ENCODE assay signal across 16 mouse cellular contexts in genomic region chr10:94558826-94559225, GRCm38 (mm10).
"Had no signal": no experiment of that assay in that cellular context is flagged by ENCODE, and none has a peak within 500 bp of the region (broad histone marks: within the 10 kb centered on the region; RNA-seq: fewer than 3 reads in every experiment).

No protein-coding gene starts in this region.

- H3K4me2 ChIP-seq: lung, embryonic 15.5 days; midbrain, embryonic 11.5 days; midbrain, embryonic 13.5 days; midbrain, embryonic 15.5 days; neural tube, embryonic 12.5 days; stomach, embryonic 15.5 days had no signal

- ATAC-seq: lung, postnatal 0 days; midbrain, embryonic 13.5 days; midbrain, embryonic 15.5 days had no signal

- H3K4me1 ChIP-seq: midbrain, embryonic 15.5 days; neural tube, embryonic 12.5 days; stomach, embryonic 15.5 days had no signal

- H3K27ac ChIP-seq: lung, embryonic 15.5 days; macrophage; midbrain, embryonic 13.5 days; midbrain, embryonic 15.5 days; neural tube, embryonic 12.5 days; stomach, embryonic 15.5 days had no signal

- H3K36me3 ChIP-seq: lung, embryonic 15.5 days; midbrain, embryonic 13.5 days; midbrain, embryonic 15.5 days; neural tube, embryonic 12.5 days; stomach, embryonic 15.5 days had no signal

- H3K4me3 ChIP-seq: lung, embryonic 15.5 days; megakaryocyte, embryonic 14.5 days; midbrain, embryonic 13.5 days; midbrain, embryonic 15.5 days; neural tube, embryonic 12.5 days; stomach, embryonic 15.5 days had no signal

- DNase-seq: lung, adult 2 months; lung, postnatal 14 days; lung, postnatal 36 days; right cerebral cortex, postnatal 14 days; thymus, adult 2 months; thymus, postnatal 25 days; thymus, postnatal 4 days had no signal

- H3K9ac ChIP-seq: lung, embryonic 15.5 days; midbrain, embryonic 13.5 days; midbrain, embryonic 15.5 days; neural tube, embryonic 12.5 days; stomach, embryonic 15.5 days had no signal

- H3K9me3 ChIP-seq: lung, embryonic 15.5 days; megakaryocyte, embryonic 14.5 days; midbrain, embryonic 13.5 days; midbrain, embryonic 15.5 days; neural tube, embryonic 12.5 days; stomach, embryonic 15.5 days had no signal

- H3K27me3 ChIP-seq: lung, embryonic 15.5 days; midbrain, embryonic 13.5 days; midbrain, embryonic 15.5 days; neural tube, embryonic 12.5 days; stomach, embryonic 15.5 days had no signal
